Comparison of ENCODE assay signal across 25 mouse cellular contexts in genomic region chr7:92483346-92483745, GRCm38 (mm10).
"Had no signal": no experiment of that assay in that cellular context is flagged by ENCODE, and none has a peak within 500 bp of the region (broad histone marks: within the 10 kb centered on the region; RNA-seq: fewer than 3 reads in every experiment).

No protein-coding gene starts in this region.

- H3K9me3 ChIP-seq: heart, embryonic 13.5 days; heart, embryonic 15.5 days; intestine, embryonic 15.5 days; limb, embryonic 10.5 days; limb, embryonic 12.5 days; liver, embryonic 13.5 days had no signal

- H3K27ac ChIP-seq: heart, adult 2 months; heart, embryonic 13.5 days; heart, embryonic 15.5 days; hindbrain, embryonic 14.5 days; intestine, embryonic 15.5 days; layer of hippocampus, adult 2 months; left cerebral cortex, adult 2 months; limb, embryonic 10.5 days; limb, embryonic 12.5 days; liver, embryonic 13.5 days had no signal

- ATAC-seq: hindbrain, embryonic 16.5 days; inflammation-experienced regulatory T-cells, adult 6 months; intestine, embryonic 15.5 days; intestine, postnatal 0 days had no signal

- H3K4me1 ChIP-seq: heart, embryonic 15.5 days; liver, embryonic 13.5 days had no signal

- DNase-seq: gastrocnemius, postnatal 14 days; heart, adult 11 months; heart, adult 2 months; heart, postnatal 14 days; heart, postnatal 36 days; kidney, adult 18-20 months; kidney, adult 8-10 months; kidney, postnatal 10 days; kidney, postnatal 25 days; kidney, postnatal 4 days; liver; liver, embryonic 13.5 days had no signal

- H3K9ac ChIP-seq: heart, embryonic 13.5 days; heart, embryonic 15.5 days; hindbrain, embryonic 14.5 days; intestine, embryonic 15.5 days; limb, embryonic 12.5 days; liver, embryonic 13.5 days had no signal

- H3K4me2 ChIP-seq: heart, embryonic 11.5 days; heart, embryonic 13.5 days; heart, embryonic 15.5 days; hindbrain, embryonic 14.5 days; intestine, embryonic 15.5 days; limb, embryonic 12.5 days; liver, embryonic 11.5 days; liver, embryonic 13.5 days had no signal

- H3K27me3 ChIP-seq: heart, embryonic 13.5 days; heart, embryonic 15.5 days; intestine, embryonic 15.5 days; limb, embryonic 12.5 days; liver, embryonic 13.5 days had no signal

- H3K4me3 ChIP-seq: heart, adult 2 months; heart, embryonic 13.5 days; heart, embryonic 15.5 days; intestine, embryonic 15.5 days; layer of hippocampus, adult 2 months; left cerebral cortex, adult 2 months; limb, embryonic 10.5 days; limb, embryonic 12.5 days; liver, embryonic 13.5 days had no signal

- H3K36me3 ChIP-seq: heart, embryonic 13.5 days; heart, embryonic 15.5 days; intestine, embryonic 15.5 days; limb, embryonic 10.5 days; limb, embryonic 12.5 days; liver, embryonic 13.5 days had no signal
